Mouse (Mus musculus): ENCODE results near the gene Dpp8. TPM values are rescaled to one million over a fixed set of nuclear protein-coding genes. Genes with fewer than 3 reads are reported as not detected.

Dpp8 gene
- polyA plus RNA-seq, 1 experiment from 2014 or later = 31.5 TPM

GRCm38 (mm10) chr9:65094237-65094636, 62.0 kb downstream of the Dpp8 start:
- Histone ChIP-seq H3K27ac (ENCODE audit: low read length) (no peak overlapping the region), H3K4me2 (ENCODE audit: low read depth, low read length) (peak overlapping the region; percentile 14; the same call in 1 of the 2 replicates), H3K9ac (ENCODE audit: low read length) (peak overlapping the region; percentile 30; the same call in 1 of the 2 replicates), H3K36me3 (ENCODE audit: control insufficient read depth, insufficient read depth) (no peaks in the 10 kb centered on the region), H3K4me1 (ENCODE audit: control insufficient read depth, insufficient read depth, low read length) (peaks cover 3% of the 10 kb centered on the region; the same call in 1 of the 2 replicates), H3K4me3 (ENCODE audit: low read length) (no peak overlapping the region), H3K9me3 (replicated peaks; ENCODE audit: control insufficient read depth, low read length) (no peaks in the 10 kb centered on the region), H3K27me3 (ENCODE audit: control insufficient read depth, insufficient read depth, low read length) (no peaks in the 10 kb centered on the region)
- peak; percentile 76 for ATAC-seq (replicated peaks; ENCODE audit: extremely low read depth, insufficient read depth, low FRiP score)
- 17% methylated on average over 6 of the region's 6 CpGs for WGBS

GRCm38 (mm10) chr9:65100991-65101685, 68.9 kb downstream of the Dpp8 start, which contains the start of gene Igdcc4:
Gene Igdcc4, plus strand, starts transcription at chr9:65101486.
- H3K9ac ChIP-seq (ENCODE audit: low read length) = peak within 1 kb of the TSS; percentile 88
- peaks cover 8% of the 10 kb centered on the region; the same call in 1 of the 2 replicates for H3K4me1 ChIP-seq (ENCODE audit: control insufficient read depth, insufficient read depth, low read length)
- H3K4me3 ChIP-seq (ENCODE audit: low read length) = peak within 1 kb of the TSS; percentile 80
- no peaks in the 10 kb centered on the region for H3K36me3 ChIP-seq (ENCODE audit: control insufficient read depth, insufficient read depth)
- WGBS = 2% methylated on average over 58 of the region's 76 CpGs
- H3K27ac ChIP-seq (ENCODE audit: low read length) = peak within 1 kb of the TSS; percentile 75
- ATAC-seq (replicated peaks; ENCODE audit: extremely low read depth, insufficient read depth, low FRiP score) = peak; percentile 47
- peaks cover 5% of the 10 kb centered on the region for H3K9me3 ChIP-seq (replicated peaks; ENCODE audit: control insufficient read depth, low read length)
- peaks cover 2% of the 10 kb centered on the region; the same call in 1 of the 2 replicates for H3K27me3 ChIP-seq (ENCODE audit: control insufficient read depth, insufficient read depth, low read length)
- H3K4me2 ChIP-seq (ENCODE audit: low read depth, low read length) = peak within 1 kb of the TSS; percentile 99

DNA sequence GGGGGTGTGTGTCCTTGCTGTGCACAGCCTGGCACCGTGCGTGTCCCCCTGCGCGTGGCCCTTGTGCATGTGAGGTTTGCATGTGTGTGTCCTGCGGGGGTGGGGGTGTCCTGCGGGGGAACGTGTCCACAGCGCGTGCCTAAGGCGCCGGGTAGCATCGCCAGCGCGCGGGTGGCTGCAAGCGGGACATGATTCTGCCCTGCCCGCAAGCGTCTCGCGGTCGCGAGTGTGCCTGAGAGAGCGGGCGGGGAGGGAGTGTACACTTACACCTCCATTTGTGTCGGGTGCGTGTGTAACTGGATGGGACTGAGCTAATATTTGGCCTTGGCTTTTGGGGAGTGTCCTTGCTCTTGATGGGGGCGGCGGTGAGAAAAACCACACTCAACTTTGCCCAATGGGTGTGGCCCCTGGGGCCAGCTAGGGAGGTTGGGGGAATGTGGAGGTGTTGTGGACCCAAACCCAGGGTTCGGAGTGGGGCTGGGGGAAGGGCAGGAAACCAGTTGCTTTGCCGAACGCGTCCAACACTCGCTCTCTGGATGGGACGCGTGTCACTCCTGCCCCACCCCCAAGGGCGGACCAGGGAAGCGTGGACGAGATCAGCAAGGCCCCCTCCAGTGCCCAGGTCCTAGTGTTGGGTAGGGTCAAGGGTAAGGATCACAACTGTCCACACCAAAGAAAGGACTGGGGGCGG, 69.6 kb downstream of the Dpp8 start:
- Histone ChIP-seq H3K36me3 (ENCODE audit: control insufficient read depth, insufficient read depth) (no peaks in the 10 kb centered on the region), H3K27me3 (ENCODE audit: control insufficient read depth, insufficient read depth, low read length) (peaks cover 2% of the 10 kb centered on the region; the same call in 1 of the 2 replicates), H3K4me2 (ENCODE audit: low read depth, low read length) (peak overlapping the region; percentile 99), H3K4me3 (ENCODE audit: low read length) (peak overlapping the region; percentile 80), H3K9ac (ENCODE audit: low read length) (peak overlapping the region; percentile 88), H3K9me3 (replicated peaks; ENCODE audit: control insufficient read depth, low read length) (peaks cover 5% of the 10 kb centered on the region), H3K4me1 (ENCODE audit: control insufficient read depth, insufficient read depth, low read length) (peaks cover 8% of the 10 kb centered on the region; the same call in 1 of the 2 replicates), H3K27ac (ENCODE audit: low read length) (peak overlapping the region; percentile 75)
- under 1% methylated on average over 39 of the region's 39 CpGs for WGBS
- peak; percentile 49 for ATAC-seq (replicated peaks; ENCODE audit: extremely low read depth, insufficient read depth, low FRiP score)

DNA sequence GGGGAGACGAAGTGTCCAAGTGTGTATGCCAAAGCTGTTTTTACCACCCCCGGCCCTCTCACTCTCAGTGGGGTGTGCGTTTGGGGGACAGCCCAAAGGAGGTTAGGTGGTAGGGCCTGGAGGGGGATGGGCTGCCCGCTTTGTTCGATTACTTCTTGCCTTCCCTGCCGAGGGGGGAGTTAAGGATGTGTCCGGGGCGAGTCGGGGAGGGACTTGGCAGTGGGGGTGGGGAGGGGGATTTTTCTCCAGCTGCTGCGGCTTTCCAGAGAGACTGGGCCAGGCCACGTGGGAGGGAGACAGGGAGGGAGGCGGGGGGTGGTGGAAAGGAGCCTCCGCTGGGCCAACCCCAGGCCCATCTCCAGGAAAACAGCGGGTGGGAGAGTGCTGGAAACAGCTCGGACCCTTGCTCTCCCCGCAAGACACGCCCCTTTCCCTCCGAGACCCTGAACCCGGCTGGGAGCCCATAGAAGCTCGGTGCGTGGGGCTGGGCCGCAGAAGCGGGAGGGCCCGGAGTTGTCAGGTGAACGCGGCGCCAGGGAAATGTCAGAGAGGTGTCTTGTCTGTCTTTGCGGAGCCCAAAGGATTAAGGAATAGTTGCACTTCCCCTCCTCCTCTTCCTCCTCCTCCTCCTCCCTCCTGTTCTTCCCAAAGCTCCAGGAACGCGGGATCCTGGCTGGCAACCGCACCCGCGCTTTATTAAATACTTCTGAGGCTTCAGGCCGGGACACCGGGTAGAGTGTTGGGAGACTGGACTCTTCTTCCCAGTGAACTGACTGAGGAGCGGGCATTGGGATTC, 70.4 kb downstream of the Dpp8 start:
- peaks cover 5% of the 10 kb centered on the region for H3K9me3 ChIP-seq (replicated peaks; ENCODE audit: control insufficient read depth, low read length)
- H3K27ac ChIP-seq (ENCODE audit: low read length) = peak overlapping the region; percentile 75
- H3K4me3 ChIP-seq (ENCODE audit: low read length) = peak overlapping the region; percentile 80
- H3K4me2 ChIP-seq (ENCODE audit: low read depth, low read length) = peak overlapping the region; percentile 99
- 6% methylated on average over 36 of the region's 36 CpGs for WGBS
- no peaks in the 10 kb centered on the region for H3K36me3 ChIP-seq (ENCODE audit: control insufficient read depth, insufficient read depth)
- H3K27me3 ChIP-seq (ENCODE audit: control insufficient read depth, insufficient read depth, low read length) = peaks cover 2% of the 10 kb centered on the region; the same call in 1 of the 2 replicates
- ATAC-seq (replicated peaks; ENCODE audit: extremely low read depth, insufficient read depth, low FRiP score) = peak; percentile 49
- H3K4me1 ChIP-seq (ENCODE audit: control insufficient read depth, insufficient read depth, low read length) = peaks cover 8% of the 10 kb centered on the region; the same call in 1 of the 2 replicates
- peak overlapping the region; percentile 88 for H3K9ac ChIP-seq (ENCODE audit: low read length)

DNA sequence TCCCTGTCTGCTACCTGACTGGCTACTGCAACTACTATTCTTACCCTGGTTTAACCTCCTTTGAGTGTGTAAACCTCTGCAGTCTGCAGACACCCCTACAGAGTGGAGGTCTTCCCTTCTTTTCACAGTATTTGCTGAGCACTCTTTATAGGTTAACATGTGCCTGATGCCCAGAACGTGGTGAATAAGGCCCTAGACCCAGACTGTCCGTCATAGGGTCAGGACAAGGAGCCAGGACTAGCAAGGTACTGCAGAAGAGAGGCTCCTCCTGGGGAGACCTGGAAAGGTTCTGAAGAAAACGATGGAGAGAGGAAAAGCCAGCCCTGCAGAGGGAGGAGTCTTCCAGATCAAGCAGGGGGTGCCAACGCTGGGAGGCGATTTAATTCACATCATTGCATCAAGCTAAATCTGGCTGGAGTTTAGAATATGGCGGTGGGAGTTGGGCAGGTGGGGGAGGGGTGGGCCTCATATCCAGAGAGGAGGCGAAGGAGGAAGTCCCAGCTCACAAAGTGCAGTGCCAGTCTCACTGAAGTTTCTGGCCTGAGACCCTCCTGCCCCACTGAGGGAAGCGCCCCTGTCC, 71.0 kb downstream of the Dpp8 start:
- peak overlapping the region; percentile 80 for H3K4me3 ChIP-seq (ENCODE audit: low read length)
- H3K9me3 ChIP-seq (replicated peaks; ENCODE audit: control insufficient read depth, low read length) = peaks cover 5% of the 10 kb centered on the region
- peaks cover 8% of the 10 kb centered on the region; the same call in 1 of the 2 replicates for H3K4me1 ChIP-seq (ENCODE audit: control insufficient read depth, insufficient read depth, low read length)
- no peak for ATAC-seq (replicated peaks; ENCODE audit: extremely low read depth, insufficient read depth, low FRiP score)
- peak overlapping the region; percentile 99 for H3K4me2 ChIP-seq (ENCODE audit: low read depth, low read length)
- 42% methylated on average over 8 of the region's 8 CpGs for WGBS
- no peaks in the 10 kb centered on the region for H3K36me3 ChIP-seq (ENCODE audit: control insufficient read depth, insufficient read depth)
- H3K27me3 ChIP-seq (ENCODE audit: control insufficient read depth, insufficient read depth, low read length) = peaks cover 2% of the 10 kb centered on the region; the same call in 1 of the 2 replicates
- H3K9ac ChIP-seq (ENCODE audit: low read length) = peak overlapping the region; percentile 88; the same call in 1 of the 2 replicates
- H3K27ac ChIP-seq (ENCODE audit: low read length) = no peak overlapping the region

DNA sequence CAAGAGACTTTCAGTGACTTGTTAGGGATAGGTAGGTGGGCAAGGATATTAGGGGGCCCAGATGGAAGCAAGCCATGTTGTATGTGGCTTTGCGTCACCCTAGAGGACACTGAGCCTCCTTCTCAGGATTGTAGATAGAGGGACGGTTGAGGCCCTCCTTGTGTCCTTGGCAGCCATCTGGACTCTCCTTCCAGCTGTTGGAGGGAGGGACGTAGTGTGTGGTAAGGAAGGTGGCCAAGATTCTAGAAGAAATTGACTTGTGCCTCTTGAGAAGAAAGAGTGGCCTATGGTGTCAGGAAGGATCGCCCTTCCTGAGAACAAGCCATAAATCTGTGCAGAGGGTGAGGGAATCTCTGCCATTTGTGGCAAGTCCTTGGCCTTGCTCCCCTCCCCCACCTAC, 74.6 kb downstream of the Dpp8 start:
- Histone ChIP-seq H3K36me3 (ENCODE audit: control insufficient read depth, insufficient read depth) (no peaks in the 10 kb centered on the region), H3K4me1 (ENCODE audit: control insufficient read depth, insufficient read depth, low read length) (peaks cover 13% of the 10 kb centered on the region), H3K4me2 (ENCODE audit: low read depth, low read length) (no peak overlapping the region), H3K9me3 (replicated peaks; ENCODE audit: control insufficient read depth, low read length) (no peaks in the 10 kb centered on the region), H3K4me3 (ENCODE audit: low read length) (no peak overlapping the region), H3K27me3 (ENCODE audit: control insufficient read depth, insufficient read depth, low read length) (peaks cover 2% of the 10 kb centered on the region; the same call in 1 of the 2 replicates), H3K27ac (ENCODE audit: low read length) (no peak overlapping the region), H3K9ac (ENCODE audit: low read length) (no peak overlapping the region)
- WGBS = 76% methylated on average over 4 of the region's 4 CpGs
- no peak for ATAC-seq (replicated peaks; ENCODE audit: extremely low read depth, insufficient read depth, low FRiP score)

- H3K36me3 ChIP-seq (ENCODE audit: control insufficient read depth, insufficient read depth) = no peaks in the 10 kb centered on the region
- H3K9ac ChIP-seq (ENCODE audit: low read length) = no peak overlapping the region
- ATAC-seq (replicated peaks; ENCODE audit: extremely low read depth, insufficient read depth, low FRiP score) = no peak
- no peak overlapping the region for H3K4me3 ChIP-seq (ENCODE audit: low read length)
- no peak overlapping the region for H3K27ac ChIP-seq (ENCODE audit: low read length)
- H3K9me3 ChIP-seq (replicated peaks; ENCODE audit: control insufficient read depth, low read length) = no peaks in the 10 kb centered on the region
- peaks cover under 1% of the 10 kb centered on the region; the same call in 1 of the 2 replicates for H3K27me3 ChIP-seq (ENCODE audit: control insufficient read depth, insufficient read depth, low read length)
- H3K4me1 ChIP-seq (ENCODE audit: control insufficient read depth, insufficient read depth, low read length) = peaks cover 12% of the 10 kb centered on the region
- 68% methylated on average over 1 of the region's 1 CpGs for WGBS
- no peak overlapping the region for H3K4me2 ChIP-seq (ENCODE audit: low read depth, low read length)
Measured at GRCm38 (mm10) chr9:65107893-65108292, 75.7 kb downstream of the Dpp8 start.
